Comparison of ENCODE assay signal across 25 mouse cellular contexts in the genomic region with DNA sequence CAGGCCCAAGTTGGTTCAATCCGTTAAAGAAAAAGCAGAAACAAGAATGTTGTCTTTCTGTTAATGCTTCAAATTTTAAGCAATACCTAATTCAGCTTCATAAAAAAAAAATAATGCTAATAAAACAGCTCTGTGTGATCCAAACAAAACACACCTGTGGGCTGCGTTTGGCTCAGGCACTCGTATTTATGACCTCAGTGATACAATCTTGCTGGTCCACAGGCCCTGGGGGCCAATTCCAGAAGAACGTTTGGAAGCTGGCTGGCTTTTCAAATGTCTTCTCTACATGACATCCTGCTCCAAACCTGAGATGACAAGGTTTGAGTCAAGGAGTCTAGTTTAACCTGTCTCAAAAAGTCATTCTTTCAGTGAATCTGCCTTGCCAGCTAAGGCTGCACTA.
"Had no signal": no experiment of that assay in that cellular context is flagged by ENCODE, and none has a peak within 500 bp of the region (broad histone marks: within the 10 kb centered on the region; RNA-seq: fewer than 3 reads in every experiment).

No protein-coding gene starts in this region.

- H3K9me3 ChIP-seq: heart, embryonic 13.5 days; heart, embryonic 15.5 days; hindbrain, embryonic 13.5 days; hindbrain, embryonic 15.5 days; kidney, embryonic 15.5 days; limb, embryonic 13.5 days; limb, embryonic 15.5 days; liver, embryonic 12.5 days had no signal

- H3K4me1 ChIP-seq: hindbrain, embryonic 15.5 days; liver, embryonic 12.5 days had no signal

- H3K4me3 ChIP-seq: gastrocnemius, adult 2 months; heart, embryonic 13.5 days; heart, embryonic 15.5 days; hindbrain, embryonic 13.5 days; hindbrain, embryonic 15.5 days; kidney, embryonic 15.5 days; limb, embryonic 13.5 days; limb, embryonic 15.5 days; liver, embryonic 12.5 days had no signal

- H3K9ac ChIP-seq: heart, embryonic 13.5 days; heart, embryonic 15.5 days; hindbrain, embryonic 13.5 days; hindbrain, embryonic 15.5 days; kidney, embryonic 15.5 days; limb, embryonic 13.5 days; limb, embryonic 15.5 days; liver, embryonic 12.5 days; liver, embryonic 14.5 days had no signal

- H3K27ac ChIP-seq: gastrocnemius, adult 2 months; heart, embryonic 13.5 days; heart, embryonic 15.5 days; hindbrain, embryonic 13.5 days; hindbrain, embryonic 15.5 days; hindbrain, postnatal 0 days; kidney, embryonic 15.5 days; kidney, postnatal 0 days; limb, embryonic 13.5 days; limb, embryonic 15.5 days; liver, embryonic 12.5 days; liver, embryonic 14.5 days had no signal

- DNase-seq: gastrocnemius, adult 2 months; gastrocnemius, postnatal 10 days; gastrocnemius, postnatal 25 days; heart, adult 18-20 months; heart, postnatal 14 days; heart, postnatal 36 days; kidney, adult 11 months; kidney, adult 8-10 months; kidney, postnatal 14 days; kidney, postnatal 36 days; layer of hippocampus, adult 9-11 months; layer of hippocampus, postnatal 36 days; left cerebral cortex, postnatal 4 days had no signal

- H3K27me3 ChIP-seq: heart, embryonic 13.5 days; heart, embryonic 15.5 days; hindbrain, embryonic 13.5 days; hindbrain, embryonic 15.5 days; kidney, embryonic 15.5 days; limb, embryonic 13.5 days; limb, embryonic 15.5 days; liver, embryonic 12.5 days had no signal

- H3K4me2 ChIP-seq: heart, embryonic 11.5 days; heart, embryonic 13.5 days; heart, embryonic 15.5 days; hindbrain, embryonic 13.5 days; hindbrain, embryonic 15.5 days; kidney, embryonic 15.5 days; limb, embryonic 13.5 days; limb, embryonic 15.5 days; liver, embryonic 12.5 days had no signal

- H3K36me3 ChIP-seq: heart, embryonic 13.5 days; heart, embryonic 15.5 days; hindbrain, embryonic 13.5 days; hindbrain, embryonic 15.5 days; kidney, embryonic 15.5 days; limb, embryonic 13.5 days; limb, embryonic 15.5 days; liver, embryonic 12.5 days had no signal
